Mouse (Mus musculus) spleen, postnatal 14 days (tissue): ENCODE results near the gene Ppfia3.

Source experiments
- DNase-seq, 2 experiments: peaks; one replicate each; pipeline ENCODE4 v3.0.0; 2021 to 2022; ENCODE audit warnings: low spot score in 2 of 2

The Ppfia3 gene

DNA sequence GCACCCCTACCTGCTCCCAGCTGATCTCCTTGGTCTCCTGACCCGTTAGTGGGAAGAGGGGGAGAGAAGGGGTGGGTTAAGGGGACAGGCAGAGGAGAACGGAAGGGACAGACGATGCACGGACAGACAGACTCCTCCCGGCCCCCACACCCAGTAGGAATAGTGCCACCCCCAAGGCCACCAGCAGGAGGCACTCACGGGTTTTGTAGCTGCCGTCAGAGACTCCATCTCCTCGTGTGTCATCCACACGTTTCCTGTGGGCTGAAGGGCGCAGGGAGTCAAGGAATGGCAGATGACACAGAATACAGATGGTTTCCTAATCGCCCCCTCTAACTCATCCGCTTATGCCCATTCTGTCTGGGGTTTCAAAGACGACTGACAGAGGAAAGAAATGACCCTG, 23.3 kb downstream of the Ppfia3 start:
- no peak for DNase-seq

DNA sequence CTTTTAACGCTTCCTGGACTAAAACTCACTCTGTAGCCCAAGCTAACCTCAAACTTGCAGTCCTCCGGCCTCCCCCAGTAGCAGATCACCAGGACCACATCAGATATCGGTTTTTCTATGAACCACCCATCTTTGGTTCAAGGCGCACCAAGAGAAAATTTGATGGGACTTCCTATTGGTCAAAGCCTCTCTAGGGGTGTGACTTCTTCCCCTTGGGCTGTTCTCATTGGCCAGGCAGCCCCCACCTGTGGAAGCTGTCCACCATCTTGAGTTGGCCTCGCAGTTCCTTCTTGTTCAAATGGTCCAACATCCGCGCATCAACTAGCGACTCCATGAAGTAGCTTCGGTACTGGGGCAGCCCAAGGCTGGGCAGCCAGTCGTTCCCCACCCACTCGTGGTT, 24.7 kb downstream of the Ppfia3 start:
- DNase-seq = no peak

DNA sequence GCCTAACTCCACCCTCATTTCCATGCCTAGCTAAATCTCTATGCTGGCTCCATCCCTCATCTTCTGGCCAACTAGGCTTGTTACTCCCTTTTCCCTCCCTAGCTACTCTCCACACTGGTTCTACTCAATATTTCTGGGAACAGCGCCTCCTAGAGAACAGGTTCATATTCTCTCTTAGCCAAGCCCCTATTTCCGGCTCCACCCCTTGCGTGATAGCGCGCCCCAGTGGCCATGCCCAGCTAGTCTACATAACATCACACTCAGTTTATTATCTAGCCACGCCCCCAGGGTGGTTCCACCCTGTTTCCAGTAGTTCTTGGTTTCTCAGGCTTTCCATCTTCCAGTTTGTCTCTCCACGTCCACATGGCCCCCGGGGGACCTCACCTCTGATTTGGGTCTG, 25.5 kb downstream of the Ppfia3 start:
- DNase-seq = peak in 1 of 2 experiments; percentile 69

DNA sequence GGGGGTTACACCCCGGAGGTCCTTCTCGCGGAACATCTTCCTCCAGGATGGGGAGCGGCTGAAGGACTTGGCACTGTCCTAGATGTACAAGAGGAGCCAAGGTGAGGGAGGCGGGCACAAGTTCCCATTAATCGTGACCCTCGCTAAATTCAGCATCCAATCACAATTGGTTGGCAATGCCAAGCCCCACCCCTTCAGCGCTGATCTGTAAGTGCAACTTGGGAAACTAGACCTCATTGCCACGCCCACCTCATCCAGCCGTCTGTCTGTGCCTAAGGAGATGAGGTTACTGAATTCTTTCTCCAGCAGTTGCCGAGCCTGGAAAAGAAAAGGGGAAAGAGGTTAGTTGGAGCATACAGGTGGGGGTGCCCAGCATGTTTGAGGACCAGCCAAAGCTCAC, 26.1 kb downstream of the Ppfia3 start:
- no peak for DNase-seq

DNA sequence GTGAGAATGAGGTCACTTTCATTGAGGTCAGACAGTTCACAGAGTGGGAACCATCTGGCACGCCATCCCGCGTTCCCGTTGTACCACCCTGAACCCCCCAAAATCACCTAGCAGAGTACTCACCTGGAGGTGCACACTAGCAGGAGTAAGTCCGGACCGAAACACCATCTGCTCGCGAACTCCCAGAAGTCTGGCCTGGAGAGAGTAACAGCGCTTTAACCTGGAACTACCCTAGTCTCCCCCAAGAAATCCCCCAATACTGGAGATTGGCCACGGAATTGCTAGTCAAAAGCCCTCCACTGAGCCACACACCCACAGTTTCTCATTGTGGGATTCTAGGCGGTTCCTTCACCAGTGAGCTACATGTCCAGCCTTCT, 26.8 kb downstream of the Ppfia3 start:
- DNase-seq = no peak

DNA sequence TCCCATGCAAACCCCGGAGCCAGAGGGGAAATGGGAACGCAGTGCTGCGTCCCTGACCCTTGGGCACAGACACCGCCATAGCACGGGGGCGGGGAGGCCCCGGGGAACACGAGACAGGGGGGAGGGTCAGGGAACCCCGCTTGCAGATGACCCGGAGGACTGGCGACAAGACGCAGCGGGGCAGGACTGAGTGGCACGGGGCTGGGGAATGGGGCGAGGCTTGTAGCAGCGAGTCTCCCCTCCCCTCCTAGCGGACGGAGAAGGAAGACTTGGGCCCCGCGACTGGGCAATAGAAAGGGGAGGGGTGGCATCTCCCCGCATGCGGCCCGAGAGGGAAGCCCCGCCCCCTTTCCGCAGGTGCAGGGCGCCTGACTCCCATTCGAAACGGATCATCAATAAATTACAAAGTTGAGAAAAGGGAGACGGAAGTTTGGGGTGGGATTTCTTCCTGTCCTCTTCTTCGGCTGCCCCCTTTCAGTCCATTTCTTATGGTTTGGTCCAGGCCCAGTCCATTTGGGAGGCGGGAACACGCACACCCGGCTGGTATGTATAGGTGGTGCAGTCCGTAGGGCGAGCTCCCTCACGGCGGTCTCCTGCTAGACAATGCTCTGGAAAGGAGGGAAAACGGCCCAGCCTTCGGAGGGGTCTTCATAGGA, 27.3 kb downstream of the Ppfia3 start:
- peak in 1 of 2 experiments; percentile 24 for DNase-seq

DNA sequence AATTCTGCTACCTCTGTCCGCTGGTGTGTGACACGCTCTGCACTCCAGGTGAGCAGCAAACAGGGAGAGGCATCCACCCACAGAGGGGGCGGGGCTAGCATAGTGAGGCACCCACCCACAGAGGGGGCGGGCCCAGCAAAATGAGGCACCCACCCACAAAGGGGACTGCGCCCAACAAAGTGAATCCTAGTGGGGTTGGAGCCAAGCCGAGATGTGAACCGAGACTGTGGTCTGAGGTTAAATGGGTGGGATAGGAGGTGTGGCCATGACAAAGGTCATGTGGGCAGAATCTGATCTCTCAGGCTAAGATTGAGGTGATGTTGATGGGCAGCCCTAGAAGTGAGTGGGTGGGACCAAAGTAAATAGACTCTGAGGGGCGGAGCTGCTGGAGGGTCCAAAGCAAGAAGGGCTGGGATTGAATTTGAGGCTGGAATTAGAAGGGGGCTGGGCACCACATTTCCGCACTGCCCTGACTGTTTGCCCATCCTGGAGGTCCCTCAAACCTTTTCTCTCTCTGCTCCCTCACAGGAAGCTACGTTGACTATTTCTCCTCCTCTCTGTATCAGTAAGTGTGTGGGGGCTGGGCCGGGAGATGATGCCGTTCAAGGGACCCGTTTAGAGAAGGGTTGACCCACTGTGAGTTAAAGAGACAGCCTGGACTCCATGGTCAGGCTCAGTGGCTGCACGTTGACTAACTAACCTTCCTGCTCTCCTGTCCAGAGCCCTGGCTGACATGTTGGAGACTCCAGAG, 28.5 kb downstream of the Ppfia3 start:
- DNase-seq = no peak

DNA sequence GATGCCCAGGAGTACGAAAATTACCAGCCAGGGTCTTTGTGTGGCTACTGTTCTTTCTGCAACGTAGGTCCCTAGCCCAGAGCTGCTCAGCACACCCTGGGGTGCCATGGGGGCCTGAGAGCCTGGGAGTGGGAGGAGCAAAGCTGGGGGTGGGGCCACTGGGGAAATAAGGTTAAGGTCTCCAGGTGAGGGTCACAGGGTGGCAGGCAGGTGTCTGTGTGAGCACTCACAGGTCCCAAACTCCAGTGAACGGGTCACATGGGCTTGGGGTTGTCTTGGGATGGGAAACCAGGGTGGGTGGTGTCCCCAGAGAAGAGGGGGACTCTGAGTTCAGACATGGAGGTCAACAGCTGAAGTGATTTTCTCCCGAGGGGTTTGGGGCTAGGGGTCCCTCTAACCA, 29.4 kb downstream of the Ppfia3 start:
- DNase-seq = no peak

DNA sequence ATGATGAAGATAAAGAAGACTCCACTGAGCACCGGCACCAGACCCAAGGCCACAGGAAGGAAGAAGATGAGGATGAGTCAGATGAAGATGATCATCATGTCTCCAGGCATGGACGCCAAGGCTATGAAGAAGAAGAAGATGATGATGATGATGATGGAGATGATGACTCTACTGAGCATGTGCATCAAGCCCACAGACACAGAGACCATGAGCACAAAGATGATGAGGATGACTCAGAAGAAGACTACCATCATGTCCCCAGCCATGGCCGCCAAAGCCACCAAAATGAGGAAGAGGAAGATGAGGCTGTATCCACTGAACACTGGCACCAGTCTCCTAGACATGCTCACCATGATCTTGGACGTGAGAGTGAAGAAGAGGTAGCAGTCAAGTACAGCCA, 30.5 kb downstream of the Ppfia3 start:
- DNase-seq = no peak

DNA sequence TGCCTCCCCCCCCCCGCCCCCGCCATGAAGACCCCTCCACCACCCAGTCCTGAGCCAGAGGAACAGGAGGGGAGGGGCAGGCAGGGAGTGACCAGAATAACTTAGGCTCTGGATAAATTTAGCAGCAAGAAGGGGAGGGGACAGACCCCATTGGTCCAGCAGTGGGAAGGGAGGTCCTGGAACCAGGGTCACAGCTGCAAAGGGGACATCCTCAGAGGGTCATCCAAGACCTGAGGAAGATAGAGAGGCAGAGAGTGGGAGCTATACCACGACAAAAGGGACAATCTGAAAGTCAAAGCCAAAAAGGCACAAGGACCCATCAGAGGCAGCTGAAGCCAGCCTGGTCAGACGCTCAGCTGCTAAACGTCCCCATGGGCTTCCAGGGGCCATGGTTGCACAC, 31.8 kb downstream of the Ppfia3 start, which contains the start of gene Hrc:
Gene Hrc, plus strand, starts transcription at position 235 of the 400 bp plus-strand sequence.
- no peak for DNase-seq

DNA sequence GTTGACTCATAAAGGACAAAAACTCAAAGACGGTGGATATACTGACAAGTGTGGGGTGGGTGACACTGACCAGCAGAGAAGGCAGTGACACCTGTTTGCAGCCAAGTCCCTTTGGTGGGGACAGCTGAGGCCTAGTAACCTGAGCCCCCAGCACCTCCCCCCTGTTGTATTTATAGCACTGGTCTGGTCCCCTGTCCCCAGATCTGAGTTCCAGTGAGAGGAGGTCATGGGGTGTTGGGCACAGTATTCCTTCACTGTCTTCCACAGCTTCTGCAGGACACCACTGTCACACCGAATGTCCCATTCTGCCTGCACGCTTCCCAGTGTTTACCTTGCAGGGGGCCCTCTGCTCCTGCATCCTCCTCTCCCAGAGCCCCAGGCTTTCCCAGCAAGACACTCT, 32.2 kb downstream of the Ppfia3 start:
- DNase-seq = no peak

DNA sequence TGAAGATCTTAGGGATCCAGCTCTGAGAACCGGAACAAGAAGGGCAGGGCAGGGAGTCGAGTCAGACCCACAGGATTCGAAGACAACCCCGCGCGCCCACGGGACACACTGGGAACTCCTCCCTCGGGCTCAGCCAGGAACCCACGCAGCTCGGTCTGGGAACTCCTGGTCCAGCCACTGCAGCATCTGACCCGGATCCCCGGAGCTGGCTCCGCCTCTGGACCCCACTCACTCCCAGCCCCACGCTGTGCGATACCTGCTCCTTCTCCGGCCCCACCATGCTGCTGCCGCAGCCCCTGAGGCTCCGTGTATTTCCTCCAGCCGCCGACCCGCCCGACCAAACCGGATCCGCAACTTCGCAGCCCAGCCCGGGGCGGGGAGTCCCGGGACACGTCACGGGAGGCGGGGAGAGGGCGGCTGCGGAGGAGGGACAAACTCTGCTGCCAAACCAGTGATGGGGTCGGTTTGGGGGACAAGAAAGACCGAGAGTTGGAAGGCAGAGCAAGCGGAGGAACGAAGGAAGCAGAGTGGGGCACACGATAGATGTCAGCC, 33.3 kb downstream of the Ppfia3 start, which contains the start of gene Trpm4:
Gene Trpm4, minus strand, starts transcription at position 350 of the 552 bp plus-strand sequence.
- DNase-seq = peak; percentile 58 to 73

DNA sequence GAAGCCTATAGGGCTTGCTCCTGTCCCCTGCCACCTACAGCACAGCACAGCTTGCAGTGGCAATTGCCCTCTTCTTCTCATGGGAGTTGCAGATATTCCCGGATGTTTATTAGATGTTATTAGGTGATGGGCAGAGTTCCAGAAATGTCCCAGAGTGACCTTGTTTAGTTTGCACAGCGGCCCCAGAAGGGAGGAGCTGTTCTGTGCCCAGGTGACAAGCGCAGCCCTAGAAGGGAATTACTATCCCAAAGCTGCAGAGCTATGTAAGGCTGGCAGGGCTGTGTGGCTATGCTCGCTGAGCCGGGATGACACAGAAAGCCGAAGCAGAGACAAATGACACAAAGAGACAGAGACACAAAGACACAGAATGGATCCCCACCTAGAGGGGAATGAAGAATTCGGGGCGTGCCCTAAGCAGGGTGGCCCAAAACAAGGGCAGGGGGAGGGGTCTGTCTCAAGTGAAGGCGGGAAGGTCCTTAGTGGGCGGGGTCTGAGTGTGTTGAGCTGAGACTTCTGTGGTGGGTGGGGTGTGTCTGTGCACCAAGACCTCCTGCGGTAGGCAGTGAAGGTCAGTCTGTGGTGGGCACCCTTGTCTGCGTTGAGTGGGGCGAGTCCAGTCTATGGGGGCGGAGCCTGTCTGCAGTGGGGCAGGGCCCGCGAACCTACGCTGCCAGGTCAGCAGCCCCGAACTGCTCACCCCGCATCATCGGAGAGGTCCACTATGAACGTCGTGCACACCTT, 34.0 kb downstream of the Ppfia3 start:
- no peak for DNase-seq

DNA sequence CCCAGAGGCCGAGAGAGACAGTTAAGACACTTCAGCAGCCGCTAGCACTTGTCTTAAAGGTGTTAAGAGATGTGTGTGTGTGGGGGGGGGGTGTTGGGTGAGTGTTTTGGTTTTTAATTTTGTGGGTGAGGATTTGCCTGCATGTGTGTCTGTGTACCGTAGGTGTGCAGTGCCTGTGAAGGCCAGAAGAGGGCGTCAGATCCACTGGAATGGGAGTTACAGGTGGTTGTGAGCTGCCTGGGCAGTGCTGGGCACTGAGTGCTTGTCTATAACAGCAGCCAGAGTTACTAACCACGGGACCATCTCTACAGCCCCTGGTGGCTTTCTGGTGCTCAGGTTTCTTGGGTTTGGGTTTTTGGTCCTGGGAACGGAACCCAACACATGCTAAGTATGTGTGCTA, 35.3 kb downstream of the Ppfia3 start:
- no peak for DNase-seq

DNA sequence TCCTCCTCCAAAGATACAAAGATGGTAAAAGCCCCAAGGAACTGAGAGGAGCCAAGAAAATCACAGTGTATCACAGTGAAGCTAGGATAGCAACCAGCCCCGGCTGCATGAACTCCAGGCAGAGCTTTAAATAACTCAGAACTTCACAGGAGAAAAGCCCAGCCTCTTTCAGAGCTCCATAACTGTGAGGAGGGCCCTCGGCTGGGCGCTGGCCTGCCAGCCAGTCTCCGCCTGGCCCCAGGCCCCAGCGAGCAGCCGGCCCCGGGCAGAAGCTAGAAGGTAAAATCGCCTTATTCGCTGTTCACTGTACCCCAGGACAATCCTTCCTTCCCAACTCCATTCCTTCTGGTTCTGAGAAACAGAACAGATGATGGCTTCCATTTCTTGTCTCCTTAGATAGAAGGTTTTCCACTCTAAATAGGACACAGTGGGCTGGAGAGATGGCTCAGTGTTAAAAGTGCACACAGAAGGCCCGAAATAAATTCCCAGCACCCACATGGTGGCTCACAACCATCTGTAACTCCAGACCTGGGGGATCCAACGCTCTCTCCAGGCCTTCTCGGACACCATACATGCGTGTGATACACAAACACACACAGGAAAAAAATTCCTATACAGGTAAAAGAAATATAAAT, 37.9 kb downstream of the Ppfia3 start:
- DNase-seq = no peak

DNA sequence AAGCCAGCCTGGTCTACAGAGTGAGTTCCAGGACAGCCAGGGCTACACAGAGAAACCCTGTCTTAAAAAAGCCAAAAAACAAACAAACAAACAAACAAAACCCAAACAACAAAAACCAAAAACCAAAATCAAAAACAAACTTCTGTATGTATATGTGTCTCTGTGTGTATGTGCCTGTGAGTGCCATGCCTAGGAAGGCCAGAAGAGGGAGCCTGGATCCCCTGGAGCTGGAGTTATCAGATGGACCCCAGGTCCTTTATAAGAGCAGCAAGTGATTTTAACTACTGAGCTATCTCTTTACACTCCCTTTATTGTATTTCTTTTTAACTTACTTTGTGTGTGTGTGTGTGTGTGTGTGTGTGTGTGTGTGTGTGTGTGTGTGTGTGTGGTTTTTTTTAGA, 41.0 kb downstream of the Ppfia3 start:
- no peak for DNase-seq

DNA sequence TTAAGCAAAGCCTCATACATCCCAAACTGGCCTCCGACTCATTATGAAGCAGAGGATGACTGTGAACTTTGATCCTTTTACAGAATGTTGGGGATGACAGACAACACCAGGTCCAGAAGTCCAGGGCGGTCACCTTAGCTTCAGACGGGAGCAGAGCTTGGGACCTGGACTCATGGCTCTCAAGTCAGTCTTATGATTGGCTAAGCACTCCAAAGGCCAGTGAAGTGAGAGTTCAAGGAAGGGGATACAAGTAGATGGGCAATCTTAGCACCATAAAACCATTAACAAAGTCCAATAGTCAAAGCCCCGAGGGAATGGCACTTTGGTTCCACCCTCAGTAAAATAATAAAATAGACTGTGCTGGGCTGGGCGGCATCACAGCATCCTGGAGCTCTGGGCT, 43.8 kb downstream of the Ppfia3 start:
- no peak for DNase-seq

DNA sequence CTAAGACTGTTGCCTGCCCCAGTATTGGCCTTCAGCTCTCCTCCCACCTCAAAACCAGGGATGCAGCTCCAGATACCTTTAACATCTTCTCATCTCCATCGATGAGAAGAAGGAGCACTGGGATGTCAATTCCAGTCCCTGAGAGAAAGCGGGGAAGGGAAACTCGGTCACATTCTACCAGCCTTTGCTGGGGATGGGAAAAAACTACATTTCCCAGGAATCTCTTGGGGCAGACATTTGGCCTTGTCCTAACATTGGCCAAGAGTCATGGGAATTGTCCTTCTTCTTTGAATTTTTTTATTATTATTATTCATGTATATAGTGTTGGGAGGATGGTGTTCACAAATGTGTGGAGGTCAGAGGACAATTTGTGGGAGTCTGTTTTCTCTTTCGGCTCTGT, 44.6 kb downstream of the Ppfia3 start:
- DNase-seq = no peak

DNA sequence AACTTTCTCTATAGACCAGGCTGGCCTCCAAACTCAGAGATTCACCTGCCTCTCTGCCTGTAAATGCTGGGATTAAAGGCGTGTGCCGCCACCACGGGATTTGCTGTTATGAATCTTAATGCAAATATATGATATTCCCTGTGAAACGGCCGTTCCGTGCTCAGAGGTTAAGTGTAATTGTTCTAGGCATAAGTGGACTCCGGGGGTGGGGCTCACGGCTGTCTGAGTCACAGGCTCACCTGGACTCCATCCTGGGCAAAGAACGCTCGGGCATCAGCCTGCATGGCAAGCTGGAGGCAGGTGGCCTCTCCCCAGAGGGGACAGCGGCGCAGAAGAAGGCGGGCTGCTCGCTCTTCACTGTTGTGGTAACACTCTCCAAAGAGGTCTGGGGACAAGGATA, 50.3 kb downstream of the Ppfia3 start:
- DNase-seq = no peak

DNA sequence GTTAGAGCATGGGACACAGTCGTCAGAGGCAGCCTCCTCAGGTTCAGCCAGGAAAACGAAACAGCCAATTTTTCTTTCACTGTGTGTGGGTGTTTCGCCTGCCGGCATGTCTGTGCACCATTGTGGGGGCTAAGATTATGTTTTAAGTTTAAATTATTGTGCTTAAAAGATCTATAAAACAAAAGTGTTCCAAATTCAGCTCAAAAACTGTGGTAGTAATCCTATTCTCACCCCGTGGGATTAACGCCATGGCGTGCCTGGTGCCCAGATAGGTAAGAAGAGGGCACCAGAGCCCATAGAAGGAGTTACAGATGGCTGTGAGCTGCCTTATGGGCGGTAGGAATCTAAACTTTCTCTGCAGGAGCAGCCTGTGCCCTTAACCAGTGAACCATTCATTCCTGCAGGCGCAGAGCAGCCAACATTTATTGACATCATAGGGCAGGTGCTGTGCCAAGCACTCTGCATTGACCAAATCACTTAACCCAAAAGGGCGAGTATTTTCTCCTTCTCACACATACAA, 51.6 kb downstream of the Ppfia3 start:
- DNase-seq = no peak

DNA sequence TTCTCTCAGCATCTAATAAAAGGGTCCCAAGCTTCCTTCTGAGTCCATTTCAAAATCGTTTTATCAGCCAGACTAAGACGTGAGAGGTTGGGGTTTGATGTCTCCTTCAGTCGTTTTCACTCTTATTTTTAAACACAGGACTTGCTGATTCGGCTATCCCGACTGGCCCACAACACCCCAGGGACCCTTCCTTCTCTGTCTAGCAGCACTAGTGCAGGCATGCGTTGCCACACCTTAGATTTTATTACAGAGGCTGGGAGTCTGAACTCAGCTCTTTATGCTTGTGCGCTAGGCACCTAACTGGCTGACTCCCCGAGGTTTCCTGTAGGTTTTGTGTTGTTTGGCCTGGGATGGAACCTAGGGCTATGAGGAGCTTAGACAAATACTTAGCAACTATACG, 53.3 kb downstream of the Ppfia3 start:
- no peak for DNase-seq
